Mouse (Mus musculus) embryo, embryonic 11.5 days (tissue): ENCODE results near the gene Lyl1.

Source experiments
- DNase-seq: peaks from one replicate; pipeline ENCODE4 v3.0.0-alpha.2; 2012; ENCODE audit warnings: low read depth, low spot score

Gene Lyl1

DNA sequence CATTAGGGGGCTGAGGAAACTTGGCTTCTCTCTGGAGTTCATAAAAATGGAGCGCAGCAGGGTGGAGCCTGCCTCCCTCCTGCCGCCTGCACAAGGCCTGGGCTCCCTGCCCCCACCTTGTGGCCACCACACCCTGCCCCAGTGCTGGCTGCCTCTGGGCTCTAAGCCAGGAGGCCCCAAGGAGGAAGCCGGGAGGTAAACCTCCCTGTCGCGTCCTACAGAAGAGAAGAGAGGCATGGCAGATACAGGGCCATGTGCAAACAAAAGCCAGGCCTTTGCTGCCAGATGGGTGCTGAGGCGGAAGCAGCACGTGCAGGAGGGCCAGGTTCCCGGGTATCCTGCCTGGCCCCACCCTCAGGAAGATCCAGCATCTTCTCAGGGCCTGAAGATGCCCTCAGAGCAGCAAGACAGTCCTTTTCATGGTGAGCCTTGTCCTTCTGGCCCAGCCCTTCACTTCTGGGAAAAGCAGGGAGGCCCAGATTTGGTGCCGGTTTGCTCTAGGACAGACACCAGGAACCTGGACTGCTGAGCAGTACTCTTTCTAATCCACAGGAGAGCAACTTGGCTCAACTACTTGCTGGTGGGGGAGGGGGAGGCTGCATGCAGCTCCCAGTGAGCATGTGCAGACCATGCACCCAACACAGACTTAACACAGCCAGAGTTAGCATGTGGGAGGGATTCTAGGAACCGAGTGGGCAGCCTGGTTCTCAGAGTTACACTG lies 21.8 kb downstream of the Lyl1 start, which contains the start of gene G430095P16Rik:
G430095P16Rik (plus strand) TSS at position 158 of the 721 bp plus-strand sequence.
- DNase-seq, result no peak

DNA sequence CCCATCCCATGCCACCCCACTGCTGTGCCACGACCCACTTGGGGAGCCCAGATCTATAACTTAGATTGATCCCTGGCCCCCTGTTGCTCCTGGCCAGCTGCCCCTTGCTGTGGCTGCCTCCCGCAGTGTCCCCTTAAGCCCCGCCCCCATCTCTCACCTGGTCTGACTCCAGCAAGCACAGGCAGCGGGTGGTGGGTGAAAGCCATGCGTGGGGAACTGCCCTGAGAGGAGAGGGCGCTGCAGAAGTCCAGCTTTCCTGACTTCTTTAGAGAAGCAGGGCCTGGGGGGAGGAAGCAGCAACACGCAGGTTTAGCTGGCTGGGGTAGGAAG lies 22.3 kb downstream of the Lyl1 start:
- no peak for DNase-seq

DNA sequence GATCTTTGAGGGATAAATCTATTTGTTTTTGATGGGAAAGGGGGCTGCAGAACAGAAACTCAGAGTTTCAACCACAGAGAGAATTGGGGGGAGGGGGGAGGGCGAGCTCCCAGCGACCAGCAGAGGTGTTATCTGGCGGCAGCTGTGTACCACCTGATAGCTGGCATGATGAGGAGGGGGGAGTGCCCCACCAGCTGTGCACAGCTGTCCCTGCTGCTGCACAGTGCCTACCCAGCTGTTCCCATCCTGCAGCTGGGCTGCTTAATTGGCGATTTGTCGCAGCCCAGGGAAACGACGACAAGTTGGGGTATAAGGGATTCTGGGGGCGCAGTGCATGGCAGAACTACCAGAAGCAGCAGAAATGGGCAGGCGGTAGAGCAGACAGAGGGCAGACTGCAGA lies 23.4 kb downstream of the Lyl1 start:
- DNase-seq, result no peak

DNA sequence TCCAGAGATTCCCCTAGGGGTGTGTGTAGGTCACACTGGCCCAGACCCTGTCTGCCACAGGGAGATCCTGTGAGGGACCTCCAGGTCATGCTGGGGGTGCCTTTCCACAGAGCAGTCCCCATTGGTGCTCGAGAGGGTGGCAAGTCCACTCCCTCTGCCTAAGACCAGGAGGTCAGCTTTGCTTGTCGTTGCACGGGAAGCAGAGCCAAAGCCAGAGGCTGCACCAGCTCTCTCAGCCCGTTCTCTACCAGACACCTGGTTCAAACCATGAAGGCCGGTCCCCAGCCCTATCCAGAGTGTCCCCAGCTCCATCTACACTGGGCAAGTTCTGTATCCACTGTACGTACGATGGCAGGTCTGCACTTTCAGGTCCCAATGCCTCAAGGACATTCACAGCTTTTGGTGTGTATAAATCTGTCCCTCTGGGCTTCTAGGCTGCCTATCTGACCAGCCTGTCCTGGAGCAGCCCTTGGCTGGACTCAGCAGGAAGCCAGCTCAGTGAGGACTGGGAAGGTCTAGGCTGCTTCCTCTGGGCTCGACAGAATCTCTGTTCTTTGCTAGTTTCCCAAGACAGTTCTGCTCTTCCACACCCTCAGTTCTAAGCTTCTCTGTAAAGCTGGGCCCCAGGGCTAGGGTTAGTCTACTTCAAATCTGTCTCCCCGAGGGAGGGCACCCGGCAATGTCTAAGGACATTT lies 24.1 kb downstream of the Lyl1 start:
- DNase-seq, result no peak

DNA sequence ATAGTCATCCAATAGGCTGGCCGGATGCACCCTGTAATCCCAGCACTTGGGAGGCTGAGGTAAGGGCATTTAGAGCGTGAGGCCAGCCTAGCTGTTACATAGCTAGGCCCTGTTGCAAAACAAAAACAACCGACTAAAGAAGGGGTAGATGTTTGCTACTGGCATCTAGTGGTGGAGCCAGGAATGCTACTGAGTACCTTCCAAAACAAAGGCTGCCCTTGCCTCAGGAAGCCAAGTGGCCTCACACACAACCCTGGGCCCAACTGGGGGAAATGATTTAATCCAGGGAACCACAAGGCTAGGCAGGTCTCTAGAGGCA lies 24.6 kb downstream of the Lyl1 start:
- no peak for DNase-seq

DNA sequence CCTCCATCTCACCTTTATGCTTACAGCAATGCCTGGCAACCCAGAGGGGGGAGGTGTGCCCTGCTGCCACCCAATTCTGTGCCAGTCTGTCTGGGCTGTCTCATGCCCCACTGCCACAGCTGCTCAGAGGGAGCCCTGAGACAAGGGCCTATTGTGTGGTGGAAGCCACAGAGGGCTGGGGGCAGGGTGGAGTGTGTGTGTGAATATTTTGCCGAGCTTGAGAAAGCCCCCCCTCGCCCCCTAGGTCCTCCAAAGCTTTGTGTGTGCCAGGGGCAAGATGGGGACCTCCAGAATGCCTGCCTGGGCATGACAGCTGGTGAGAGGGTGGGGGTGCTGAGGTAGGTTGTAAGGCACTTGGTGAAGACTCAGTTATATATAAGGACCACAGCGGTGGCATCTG lies 27.2 kb downstream of the Lyl1 start:
- no peak for DNase-seq

DNA sequence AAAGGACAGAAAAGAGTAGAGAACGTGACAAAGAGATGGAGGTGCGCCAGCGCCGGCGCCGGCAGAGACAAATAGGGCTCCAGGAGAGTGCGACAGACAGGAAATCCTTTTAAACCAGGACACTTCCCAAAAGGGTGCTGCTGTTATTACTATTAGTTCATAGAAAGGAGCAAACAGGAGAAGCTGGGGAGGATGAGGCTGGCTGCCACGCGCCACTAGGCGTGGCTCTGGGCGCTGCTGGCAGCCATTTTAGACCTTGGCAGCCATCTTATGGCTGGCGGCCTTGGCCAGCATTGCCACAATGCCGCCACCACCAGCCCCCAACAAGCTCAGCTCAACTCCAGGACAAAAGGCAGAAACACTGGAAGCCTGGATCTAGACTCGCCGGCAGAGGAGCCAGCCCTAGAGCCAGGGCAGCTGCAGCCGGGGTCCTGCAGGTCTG lies 28.7 kb downstream of the Lyl1 start:
- DNase-seq, result no peak

DNA sequence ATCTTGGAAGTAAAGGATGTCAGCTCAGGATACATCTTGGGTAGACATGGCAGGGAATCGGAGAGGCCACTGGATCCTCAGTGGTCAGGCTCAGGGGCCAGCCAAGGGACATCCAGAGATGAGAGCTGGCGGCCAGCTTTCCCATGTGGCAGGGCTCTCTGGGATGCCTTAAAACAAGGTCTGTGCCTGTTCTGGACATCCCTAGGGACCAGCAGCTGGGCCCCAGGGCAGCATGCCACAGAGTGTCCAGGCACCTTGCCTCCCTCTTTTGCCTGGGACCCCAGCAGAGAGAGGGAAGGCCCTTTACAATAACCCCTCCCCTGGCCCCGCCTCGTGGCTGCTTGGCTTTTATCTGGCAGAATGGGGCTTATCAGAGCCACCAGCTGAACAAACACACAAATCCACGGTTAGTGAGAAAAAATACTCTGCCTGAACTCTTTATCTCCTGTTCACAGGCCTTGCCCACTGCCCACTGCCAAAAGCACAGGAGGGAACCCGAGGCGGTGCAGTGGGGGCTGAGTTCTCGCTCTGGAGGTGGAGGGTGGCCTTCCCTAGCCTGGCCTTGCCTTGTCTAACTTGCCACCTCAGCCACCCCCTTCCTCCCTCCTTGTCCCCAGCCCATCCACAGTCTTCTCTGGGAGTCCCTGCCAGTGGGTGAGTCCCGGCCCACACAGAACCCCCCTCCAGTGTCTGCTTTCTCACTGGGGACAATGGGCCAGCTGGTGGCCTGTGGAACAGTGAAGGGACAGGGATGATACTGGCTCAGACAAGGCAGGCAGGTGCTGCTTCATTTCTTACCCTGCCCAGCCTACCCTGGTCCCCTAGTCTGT lies 29.5 kb downstream of the Lyl1 start:
- DNase-seq, result no peak

DNA sequence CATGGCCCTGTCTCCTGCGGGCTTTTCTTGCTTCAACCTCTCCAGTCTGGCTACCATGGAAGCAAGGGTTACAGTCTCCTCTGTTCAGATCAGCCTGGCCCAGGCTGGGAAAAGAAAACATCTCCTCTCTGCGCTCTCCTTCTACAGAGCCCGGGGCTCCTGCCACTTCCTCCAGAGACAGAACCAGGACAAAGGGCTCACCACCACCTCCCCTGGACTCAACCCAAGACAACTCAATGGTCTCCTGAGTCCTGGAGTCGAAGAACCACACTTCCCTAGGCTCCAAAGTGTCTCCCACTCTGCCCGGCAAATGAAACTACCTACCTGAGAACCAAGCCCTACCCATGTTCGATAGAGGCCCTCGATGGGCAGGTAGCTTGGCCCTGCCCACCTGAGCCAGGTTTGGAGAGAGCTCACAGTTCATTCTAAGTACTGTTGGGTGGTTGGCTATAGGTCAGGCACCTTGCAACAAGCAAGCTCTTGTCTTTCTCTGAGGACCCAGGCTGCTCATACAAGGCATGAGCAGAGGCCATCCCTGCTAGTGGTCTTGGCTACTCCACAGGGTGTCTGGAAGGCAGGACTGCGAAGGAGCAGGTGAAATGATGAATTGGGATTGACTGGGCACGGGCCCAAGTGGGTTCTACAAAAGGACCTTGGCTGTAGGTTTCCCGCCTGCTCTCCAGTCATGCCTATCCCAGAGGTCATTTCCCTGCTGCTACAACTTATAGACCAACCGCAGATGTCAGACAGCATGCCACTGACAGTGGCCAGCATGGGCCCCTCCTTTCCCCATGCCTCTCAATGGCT lies 30.3 kb downstream of the Lyl1 start:
- DNase-seq, result no peak

DNA sequence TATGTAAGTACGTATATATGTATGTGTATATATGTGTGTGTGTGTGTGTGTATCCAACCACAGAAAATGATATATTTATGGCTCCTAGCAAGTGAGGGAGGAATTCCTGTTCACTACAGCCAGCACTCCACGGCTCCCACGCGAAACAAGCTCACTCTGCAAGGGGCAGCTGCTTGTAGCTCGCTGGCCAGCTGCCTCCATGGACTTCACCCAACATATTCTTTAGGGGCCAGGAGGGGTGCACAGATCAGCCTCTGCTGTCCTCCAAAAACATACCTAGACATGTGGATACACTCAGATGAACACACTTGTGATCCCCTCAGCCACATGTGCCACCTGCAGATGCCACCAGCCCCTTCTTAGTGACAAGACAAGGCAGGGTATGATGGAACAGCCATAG lies 31.3 kb downstream of the Lyl1 start:
- no peak for DNase-seq

DNA sequence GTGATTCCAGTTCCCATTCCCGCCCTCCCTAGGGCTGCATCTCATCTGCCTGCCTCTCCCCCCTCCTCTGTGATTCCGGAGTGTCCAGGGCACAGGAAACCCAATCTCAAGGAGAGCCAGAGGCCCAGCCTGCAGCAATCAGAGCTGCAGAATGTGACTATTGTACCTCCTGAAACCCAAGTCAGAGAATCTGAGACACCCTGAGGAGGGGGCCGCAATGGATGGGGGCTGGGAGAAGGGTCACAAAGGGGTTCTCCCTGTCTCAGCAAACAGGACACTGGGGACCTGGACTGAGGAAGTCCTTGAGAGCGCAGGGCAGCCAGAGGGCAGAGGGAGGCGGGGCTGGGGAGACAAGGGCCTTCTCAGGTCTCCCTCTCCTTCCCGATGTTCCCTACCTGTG lies 31.7 kb downstream of the Lyl1 start:
- no peak for DNase-seq

DNA sequence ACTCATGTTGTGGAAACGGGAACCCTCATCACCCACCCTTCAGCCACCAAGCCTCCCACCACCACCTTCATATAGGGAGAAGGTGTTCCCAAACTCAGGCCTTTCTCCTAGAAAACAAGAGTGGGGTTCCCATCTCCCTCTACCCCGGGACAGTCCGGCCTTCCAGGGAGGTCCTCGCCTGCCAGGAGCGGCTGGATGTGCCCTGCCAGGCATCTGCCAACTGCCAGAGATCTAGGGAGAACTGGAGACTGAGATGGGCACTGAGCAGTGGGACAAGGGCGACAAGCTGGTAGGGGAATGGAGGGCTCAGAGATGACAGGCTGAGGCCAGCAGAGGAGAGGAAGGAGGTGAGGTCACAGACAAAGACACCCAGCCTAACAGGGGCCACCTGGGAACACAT lies 32.7 kb downstream of the Lyl1 start:
- no peak for DNase-seq

DNA sequence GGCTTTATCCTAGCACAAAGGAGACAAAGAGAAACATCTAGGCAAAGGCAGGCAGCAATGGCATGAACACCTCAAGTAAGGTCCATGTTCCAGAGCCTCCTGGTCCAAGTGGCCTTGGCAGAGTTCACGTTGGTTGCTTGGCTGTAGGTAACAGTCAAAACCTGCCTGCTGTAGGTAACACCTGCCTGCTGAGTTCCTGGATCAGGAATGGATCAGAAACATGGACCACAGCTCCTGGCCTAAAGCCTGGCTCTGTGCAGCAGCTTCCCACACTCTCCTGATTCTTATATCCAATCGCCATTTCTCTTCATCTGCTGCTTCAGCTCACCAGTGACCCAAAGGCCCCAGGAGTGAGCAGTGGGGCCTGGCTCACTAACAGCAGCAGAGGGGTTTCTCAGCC lies 33.4 kb downstream of the Lyl1 start:
- no peak for DNase-seq

DNA sequence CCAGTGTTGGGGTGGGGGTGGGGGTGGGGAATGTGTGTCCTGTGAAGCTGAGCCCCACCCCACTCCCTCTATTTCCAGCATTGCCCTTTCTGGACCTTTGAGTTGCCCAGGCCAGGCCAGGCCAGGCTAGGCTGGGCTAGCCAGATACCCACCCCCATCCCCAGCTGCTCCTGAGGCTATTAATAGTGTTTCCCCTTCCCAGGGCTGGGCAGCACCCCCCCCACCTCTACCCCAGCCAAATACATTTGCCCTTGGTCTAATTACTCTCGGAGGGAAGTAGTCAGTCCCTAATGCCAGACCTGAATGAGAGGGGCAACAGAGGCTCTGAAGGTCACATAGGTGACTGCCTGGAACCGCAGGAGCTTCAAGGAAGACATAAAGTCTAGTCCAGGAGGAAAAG lies 34.3 kb downstream of the Lyl1 start:
- no peak for DNase-seq

DNA sequence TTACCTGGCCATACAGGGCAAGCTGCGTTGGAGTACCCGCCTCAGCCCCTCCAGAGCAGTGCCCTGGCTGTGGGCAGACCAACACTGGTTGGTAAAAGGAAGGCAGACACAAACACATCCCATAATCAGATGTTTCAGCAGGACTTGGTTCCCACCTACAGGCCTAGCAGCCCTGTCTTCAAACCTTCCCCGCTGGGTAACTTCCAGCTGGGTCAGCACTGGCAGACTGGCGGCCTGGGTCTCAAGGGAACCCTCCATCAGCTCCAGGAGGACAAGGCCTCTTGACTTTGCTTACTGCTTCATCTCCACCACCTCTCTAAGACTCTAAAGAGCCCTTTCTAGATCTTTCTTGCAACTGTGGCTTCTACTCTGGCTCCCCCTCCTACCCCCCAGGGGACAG lies 35.3 kb downstream of the Lyl1 start:
- no peak for DNase-seq

DNA sequence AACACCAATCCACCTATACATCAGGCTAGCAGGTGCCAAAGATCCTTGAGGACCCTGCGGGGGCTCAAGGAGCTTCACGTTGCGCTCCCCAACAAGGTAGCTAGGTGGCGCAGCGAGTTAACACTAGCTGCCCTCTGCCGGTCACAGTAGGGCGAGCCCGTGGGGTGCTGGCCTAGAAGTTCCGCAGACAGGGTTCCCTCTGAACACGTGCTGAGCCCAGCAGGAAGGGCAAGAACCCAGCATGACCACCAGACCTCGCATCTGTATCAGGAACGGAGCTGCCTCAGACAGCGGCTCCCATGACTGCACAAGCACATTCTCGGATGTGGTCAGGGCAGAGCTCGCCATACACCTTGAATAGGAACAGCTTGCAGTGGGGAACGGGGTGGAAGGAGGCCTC lies 36.4 kb downstream of the Lyl1 start:
- DNase-seq, result peak; percentile 77

DNA sequence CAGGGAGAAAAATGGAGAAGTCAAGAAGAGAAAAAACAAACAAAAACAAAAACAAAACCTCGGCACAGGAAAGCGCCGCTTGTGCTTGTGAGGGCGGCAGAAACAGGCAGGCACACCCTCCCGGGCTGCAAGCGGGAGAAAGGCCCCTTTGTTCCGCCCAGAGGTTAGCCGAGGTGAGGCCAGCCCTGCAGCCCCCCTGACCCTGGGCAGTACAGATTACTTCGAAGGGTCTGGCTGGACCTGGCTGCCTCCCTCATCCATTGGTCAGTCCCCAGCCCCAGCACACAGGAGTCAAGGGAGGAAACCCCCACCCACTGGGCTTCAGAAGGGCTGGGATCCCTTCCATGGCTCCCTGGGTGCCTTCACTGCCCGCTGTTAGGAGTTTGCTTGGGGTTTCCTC lies 37.0 kb downstream of the Lyl1 start:
- DNase-seq, result no peak

DNA sequence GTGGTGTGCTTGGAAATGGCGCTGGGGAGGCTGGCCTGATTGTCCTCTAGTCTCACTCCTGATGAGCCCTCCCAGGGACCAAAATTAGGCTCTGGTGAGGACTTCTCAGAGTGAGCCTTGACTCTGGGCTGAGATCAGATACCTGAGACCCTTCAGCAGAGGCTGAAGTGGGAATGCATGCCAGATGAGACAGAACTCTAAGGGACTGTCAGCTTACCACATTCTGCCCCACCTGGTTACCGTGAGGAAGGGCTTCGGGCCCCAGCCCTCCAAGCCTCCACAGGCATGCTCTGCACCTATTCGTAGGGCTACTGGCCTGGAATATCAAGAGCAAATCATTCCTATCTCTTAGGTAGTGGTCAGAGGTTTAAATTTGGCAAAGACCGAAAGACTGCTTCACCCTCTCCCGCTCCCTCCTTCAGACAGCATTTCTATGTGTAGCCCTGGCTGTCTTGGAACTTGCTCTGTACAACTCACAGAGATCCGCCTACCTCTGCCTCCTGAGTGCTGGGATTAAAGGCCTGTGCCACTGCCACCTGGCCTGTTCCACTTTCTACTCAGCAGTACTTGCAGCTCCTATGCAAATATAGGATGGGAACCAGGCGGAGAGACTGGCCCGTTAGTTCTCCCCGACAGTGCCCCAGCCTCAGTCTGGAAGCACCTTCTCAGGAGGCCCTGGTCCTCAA lies 37.6 kb downstream of the Lyl1 start:
- no peak for DNase-seq

DNA sequence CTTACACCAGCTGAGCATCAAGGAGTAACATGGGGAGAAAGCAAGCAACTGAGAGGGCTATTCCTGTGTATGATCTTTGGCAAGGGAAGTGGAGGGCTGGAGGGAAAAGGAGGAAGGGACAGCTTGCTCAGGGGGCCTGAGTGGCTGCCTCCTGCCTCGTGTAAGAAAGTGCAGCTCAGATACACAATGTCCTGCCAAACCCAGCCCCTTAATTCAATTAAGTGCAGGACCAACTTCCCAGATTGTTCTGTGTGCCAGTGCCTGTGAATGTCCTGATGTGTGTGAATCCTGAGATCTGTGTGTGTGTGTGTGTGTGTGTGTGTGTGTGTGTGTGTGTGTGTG lies 38.1 kb downstream of the Lyl1 start:
- no peak for DNase-seq

DNA sequence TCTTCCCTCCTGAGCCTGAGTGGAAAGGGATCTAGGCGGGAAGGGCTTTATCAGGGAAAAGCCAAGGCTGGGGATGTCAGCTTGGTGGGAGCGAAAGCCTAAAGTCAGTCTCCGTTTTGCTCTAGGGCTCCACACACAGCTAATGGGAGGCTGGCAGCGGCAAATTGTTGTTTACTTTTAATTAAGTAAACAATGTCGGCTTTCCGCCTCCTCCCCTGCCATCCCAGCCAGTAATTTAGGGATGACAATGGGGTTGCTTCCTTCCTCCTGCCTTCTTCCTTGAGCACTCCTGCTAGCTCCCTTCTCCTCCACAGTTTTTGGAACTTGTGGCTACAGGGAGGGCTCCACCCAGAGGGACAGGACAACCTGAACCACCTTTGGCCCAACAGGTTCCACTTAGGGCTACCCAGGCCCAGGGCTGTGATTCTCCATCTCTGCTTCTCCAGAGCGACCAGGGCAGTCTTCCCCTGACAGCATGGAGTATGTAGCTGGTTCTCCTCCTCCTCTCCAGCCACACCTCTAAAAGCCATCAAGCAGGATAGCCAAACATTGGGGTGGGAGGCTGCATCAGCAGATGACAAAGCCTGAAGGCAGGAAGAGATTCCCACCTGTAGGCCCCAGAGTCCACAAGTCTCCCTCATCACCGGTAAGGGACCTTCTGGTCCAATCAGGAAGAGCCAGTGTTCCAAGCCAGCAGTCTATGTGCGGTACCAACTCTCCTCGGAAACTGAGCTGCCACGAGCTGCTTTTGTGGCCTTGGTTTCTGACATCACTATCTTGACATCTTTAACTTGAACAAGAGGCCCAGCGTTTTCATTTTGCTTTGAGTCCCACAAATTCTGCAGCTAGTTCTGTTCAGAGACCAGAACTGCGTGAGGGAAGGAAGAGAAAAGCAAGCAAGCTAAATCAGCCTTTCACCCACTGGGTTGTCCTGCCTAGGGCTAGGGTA lies 39.9 kb downstream of the Lyl1 start:
- no peak for DNase-seq
